Mouse (Mus musculus) small intestine, adult 2 months (tissue): ENCODE measurements at regions not wholly inside any gene's neighbourhood (a gene's known extent, or its start where the extent isn't known, plus 50 kb on each side); places are given as distances from the start of the nearest gene placed in this dataset.

Experiments used
- CTCF ChIP-seq: fragments of 200-500 bp; IDR thresholded peaks from 2 replicates; pipeline ENCODE4 v1.5.1; 2012; ENCODE audit warnings: low read depth, mild to moderate bottlenecking, control low read depth, inconsistent platforms, low read length, moderate library complexity, mixed read lengths; ENCODE audit not compliant: insufficient replicate concordance, insufficient read length; ENCODE audit errors: extremely low read depth
- POLR2A ChIP-seq: fragments of 200-500 bp; IDR thresholded peaks from 2 replicates; pipeline ENCODE4 v1.6.1; 2012; ENCODE audit warnings: low read depth, mild to moderate bottlenecking, control low read depth, inconsistent platforms, low read length, moderate library complexity

DNA sequence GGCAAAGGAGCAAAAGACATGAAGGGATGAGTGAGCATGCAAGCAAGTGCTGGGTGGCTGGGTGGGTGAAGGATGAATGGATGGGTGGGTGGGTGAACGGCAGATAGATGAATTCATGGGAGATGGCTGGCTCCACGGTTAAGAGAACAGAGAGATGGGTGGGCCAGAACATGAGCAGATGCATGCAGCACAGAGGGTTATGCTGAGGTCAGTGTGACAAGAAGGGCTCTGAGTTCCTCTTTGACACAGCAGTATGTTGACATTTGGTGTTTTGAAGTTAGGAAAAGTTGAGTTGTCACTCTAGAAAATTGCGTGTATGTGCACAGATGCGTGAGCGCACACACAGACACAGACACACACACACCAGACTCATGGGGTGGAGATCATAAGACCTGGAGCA lies 83.2 kb upstream of the Tmem189 start:
- TF ChIP-seq CTCF (no peak), POLR2A (no peak)
